Mouse (Mus musculus) liver, postnatal 0 days (tissue): ENCODE data around the gene Grk3. TPM values are rescaled to one million over a fixed set of nuclear protein-coding genes. Genes with fewer than 3 reads are reported as not detected.

Experiments used
- ATAC-seq: fragments of 200-750 bp; cut with Nextera tagmentation; 2 replicates; pipeline ENCODE4 v1.8.0; 2017; ENCODE audit warnings: mild to moderate bottlenecking, moderate library complexity
- DNase-seq: peaks from one replicate; pipeline ENCODE4 v3.0.0-alpha.2; 2016
- H3K27ac ChIP-seq: fragments of 300-500 bp; sonication (generic); 2 replicates; pipeline ENCODE4 v1.5.1; 2014; ENCODE audit warnings: antibody characterized with exemption, moderate library complexity, mild to moderate bottlenecking, low read depth
- H3K27me3 ChIP-seq: fragments of 300-500 bp; sonication (generic); 2 replicates; pipeline ENCODE4 v1.6.1; 2014; ENCODE audit warnings: low read length, control low read depth, mixed read lengths; ENCODE audit not compliant: insufficient read depth
- H3K36me3 ChIP-seq: fragments of 300-500 bp; sonication (generic); replicated peaks from 2 replicates; pipeline ENCODE4 v1.6.1; 2014; ENCODE audit warnings: mild to moderate bottlenecking, control low read depth, low read length, moderate library complexity, mixed read lengths; ENCODE audit not compliant: insufficient read depth
- H3K4me1 ChIP-seq: fragments of 300-500 bp; sonication (generic); 2 replicates; pipeline ENCODE4 v1.6.1; 2014; ENCODE audit warnings: antibody characterized with exemption, mild to moderate bottlenecking, control low read depth; ENCODE audit not compliant: insufficient read depth
- H3K4me2 ChIP-seq: fragments of 300-500 bp; sonication (generic); 2 replicates; pipeline ENCODE4 v1.6.1; 2014; ENCODE audit warnings: low read depth, mild to moderate bottlenecking, low read length, moderate library complexity, mixed read lengths
- H3K4me3 ChIP-seq: fragments of 300-500 bp; sonication (generic); 2 replicates; pipeline ENCODE4 v1.5.1; 2014; ENCODE audit warnings: low read depth, low read length
- H3K9ac ChIP-seq: fragments of 300-500 bp; sonication (generic); replicated peaks from 2 replicates; pipeline ENCODE4 v1.6.1; 2014; ENCODE audit warnings: mild to moderate bottlenecking, moderate library complexity
- H3K9me3 ChIP-seq: fragments of 300-500 bp; sonication (generic); 2 replicates; pipeline ENCODE4 v1.6.1; 2016; ENCODE audit warnings: mild to moderate bottlenecking, control low read depth, low read length, mixed read lengths
- CTCF ChIP-seq: sonication (generic); IDR thresholded peaks from 2 replicates; pipeline ENCODE4 v1.5.1; 2016; ENCODE audit warnings: antibody characterized with exemption, low read depth
- EP300 ChIP-seq: IDR thresholded peaks from 2 replicates; pipeline ENCODE4 v1.6.1; 2016; ENCODE audit warnings: antibody characterized with exemption, low read depth, mild to moderate bottlenecking
- WGBS: fragments of 180-500 bp; shearing (Covaris S2); extraction: QIAGEN DNeasy Blood & Tissue Kit; methylation state at CpG from one replicate; pipeline ENCODE4 v1.1.7; 2014; ENCODE audit not compliant: insufficient replicate concordance; 5-methylcytosine and 5-hydroxymethylcytosine counted together
- polyA plus RNA-seq: library from polyadenylated mRNA; unstranded; fragments of >200 nt; fragmentation: Nextera tagmentation; extraction: Ambion mirVana; gene quantifications from 2 replicates; pipeline ENCODE4 v1.2.1, GENCODE M21; 2015

The Grk3 gene
- polyA plus RNA-seq, 1 experiment from 2014 or later: 2.1 TPM

GRCm38 (mm10) chr5:112977089-112977488, 38.5 kb downstream of the Grk3 start:
- H3K9me3 ChIP-seq: no peaks in the 10 kb centered on the region
- H3K4me1 ChIP-seq: no peaks in the 10 kb centered on the region
- H3K4me3 ChIP-seq: no peak overlapping the region
- no peak for ATAC-seq
- TF ChIP-seq CTCF: no peak
- no peak for TF ChIP-seq EP300
- no peak overlapping the region for H3K9ac ChIP-seq
- no peak for DNase-seq
- 75% methylated on average over 5 of the region's 5 CpGs for WGBS
- H3K4me2 ChIP-seq: no peak overlapping the region
- no peak overlapping the region for H3K27ac ChIP-seq
- no peaks in the 10 kb centered on the region for H3K27me3 ChIP-seq
- H3K36me3 ChIP-seq: no peaks in the 10 kb centered on the region

GRCm38 (mm10) chr5:112973596-112973995, 42.0 kb downstream of the Grk3 start:
- H3K36me3 ChIP-seq: no peaks in the 10 kb centered on the region
- H3K4me3 ChIP-seq: no peak overlapping the region
- DNase-seq: no peak
- no peak for ATAC-seq
- no peaks in the 10 kb centered on the region for H3K27me3 ChIP-seq
- H3K4me1 ChIP-seq: no peaks in the 10 kb centered on the region
- H3K9me3 ChIP-seq: no peaks in the 10 kb centered on the region
- no peak overlapping the region for H3K9ac ChIP-seq
- H3K27ac ChIP-seq: no peak overlapping the region
- TF ChIP-seq EP300 (no peak), CTCF (no peak)
- 48% methylated on average over 7 of the region's 7 CpGs for WGBS
- no peak overlapping the region for H3K4me2 ChIP-seq

GRCm38 (mm10) chr5:112972297-112972696, 43.3 kb downstream of the Grk3 start:
- no peak for ATAC-seq
- Histone ChIP-seq H3K4me2 (no peak overlapping the region), H3K9me3 (no peaks in the 10 kb centered on the region), H3K4me3 (no peak overlapping the region), H3K27me3 (no peaks in the 10 kb centered on the region), H3K36me3 (no peaks in the 10 kb centered on the region), H3K27ac (no peak overlapping the region), H3K9ac (no peak overlapping the region), H3K4me1 (no peaks in the 10 kb centered on the region)
- peak; percentile 26 for DNase-seq
- TF ChIP-seq EP300 (no peak), CTCF (no peak)
- 37% methylated on average over 12 of the region's 12 CpGs for WGBS

GRCm38 (mm10) chr5:112963495-112963894, 52.1 kb downstream of the Grk3 start:
- Histone ChIP-seq H3K27me3 (no peaks in the 10 kb centered on the region), H3K27ac (no peak overlapping the region), H3K4me3 (no peak overlapping the region), H3K9ac (no peak overlapping the region), H3K9me3 (no peaks in the 10 kb centered on the region), H3K36me3 (no peaks in the 10 kb centered on the region; the same call in 1 of the 2 replicates), H3K4me2 (no peak overlapping the region), H3K4me1 (peaks cover 8% of the 10 kb centered on the region)
- DNase-seq: no peak
- no peak for TF ChIP-seq CTCF
- no peak for TF ChIP-seq EP300
- ATAC-seq: no peak
- 46% methylated on average over 4 of the region's 4 CpGs for WGBS

GRCm38 (mm10) chr5:112962166-112962565, 53.4 kb downstream of the Grk3 start:
- Histone ChIP-seq H3K27me3 (no peaks in the 10 kb centered on the region), H3K4me1 (peaks cover 15% of the 10 kb centered on the region), H3K4me2 (no peak overlapping the region)

GRCm38 (mm10) chr5:112960911-112961310, 54.7 kb downstream of the Grk3 start:
- no peak for TF ChIP-seq CTCF
- no peak for TF ChIP-seq EP300
- Histone ChIP-seq H3K27ac (no peak overlapping the region), H3K9ac (no peak overlapping the region), H3K4me2 (no peak overlapping the region), H3K4me3 (no peak overlapping the region), H3K36me3 (no peaks in the 10 kb centered on the region; the same call in 1 of the 2 replicates), H3K4me1 (peaks cover 23% of the 10 kb centered on the region), H3K27me3 (no peaks in the 10 kb centered on the region), H3K9me3 (no peaks in the 10 kb centered on the region)
- 63% methylated on average over 3 of the region's 3 CpGs for WGBS
- ATAC-seq (no peak), DNase-seq (no peak)

More at GRCm38 (mm10) chr5:112962166-112962565, 53.4 kb downstream of the Grk3 start:
- DNase-seq (no peak), ATAC-seq (no peak)
- WGBS: 81% methylated on average over 6 of the region's 6 CpGs
- Histone ChIP-seq H3K36me3 (no peaks in the 10 kb centered on the region; the same call in 1 of the 2 replicates), H3K9ac (no peak overlapping the region), H3K27ac (no peak overlapping the region), H3K4me3 (no peak overlapping the region), H3K9me3 (no peaks in the 10 kb centered on the region)
- no peak for TF ChIP-seq CTCF
- no peak for TF ChIP-seq EP300

- no peak overlapping the region for H3K4me3 ChIP-seq
- H3K9ac ChIP-seq: no peak overlapping the region
- TF ChIP-seq CTCF (no peak), EP300 (peak; percentile 22; the same call in 1 of the 2 replicates)
- peaks cover 23% of the 10 kb centered on the region for H3K4me1 ChIP-seq
- H3K36me3 ChIP-seq: no peaks in the 10 kb centered on the region
- H3K4me2 ChIP-seq: 0 out of 2 replicates have a peak overlapping the region, but pooled peaks have one; percentile 18
- 60% methylated on average over 5 of the region's 5 CpGs for WGBS
- DNase-seq (peak; percentile 47), ATAC-seq (peak; percentile 82)
- no peaks in the 10 kb centered on the region for H3K27me3 ChIP-seq
- no peaks in the 10 kb centered on the region for H3K9me3 ChIP-seq
- peak overlapping the region; percentile 51 for H3K27ac ChIP-seq
These were observed 57.3 kb downstream of the Grk3 start for GRCm38 (mm10) chr5:112958293-112958692.
